Mouse (Mus musculus) gastrocnemius, postnatal 4 days (tissue): ENCODE data around the gene Mmrn2. TPM values are rescaled to one million over a fixed set of nuclear protein-coding genes. Genes with fewer than 3 reads are reported as not detected.

Experiments
- total RNA-seq, 2 experiments: library from RNA; stranded (reverse); gene quantifications; 2 replicates each; pipeline ENCODE4 v1.2.3; 2021

Mmrn2 gene
- total RNA-seq, 2 experiments from 2014 or later = 17.4 to 17.5 TPM

Other genes starting within 250 kb of the Mmrn2 start
- under 1 TPM; 0.13 to 0.17 TPM for gene Npy4r, start 223.0 kb upstream of the Mmrn2 start, total RNA-seq
- 1 to 10 TPM; 1.0 to 1.5 TPM for gene Gprin2, start 173.8 kb upstream of the Mmrn2 start, total RNA-seq
- 1 to 10 TPM; 1.2 to 2.0 TPM for gene Syt15, start 155.9 kb upstream of the Mmrn2 start, total RNA-seq
- gene Shld2, start 65.0 kb upstream of the Mmrn2 start, total RNA-seq = 10 to 100 TPM in 1 of 2 experiments, 1 to 10 TPM in 1; 9.2 to 13.0 TPM
- gene Glud1, start 64.7 kb upstream of the Mmrn2 start, total RNA-seq = 100 to 1,000 TPM; 133 to 135 TPM
- not detected for gene Fam25c, start 20.0 kb upstream of the Mmrn2 start, total RNA-seq
- gene Sncg, start 676 bp upstream of the Mmrn2 start, total RNA-seq = 10 to 100 TPM in 1 of 2 experiments, 1 to 10 TPM in 1; 7.9 to 18.7 TPM
- 100 to 1,000 TPM in 1 of 2 experiments, 10 to 100 TPM in 1; 99.6 to 112 TPM for gene Bmpr1a, start 127.9 kb downstream of the Mmrn2 start, total RNA-seq
- not detected for gene 9230112D13Rik, start 147.3 kb downstream of the Mmrn2 start, total RNA-seq
- gene Ldb3, start 213.2 kb downstream of the Mmrn2 start, total RNA-seq = 1,000 to 10,000 TPM; 1,045 to 1,064 TPM
- under 1 TPM; 0.13 to 0.20 TPM for gene Opn4, start 224.7 kb downstream of the Mmrn2 start, total RNA-seq